Mouse (Mus musculus) forebrain, embryonic 11.5 days (tissue): Measurements from ENCODE around the gene Ugt1a10. TPM values are rescaled to one million over a fixed set of nuclear protein-coding genes. Genes with fewer than 3 reads are reported as not detected.

ENCODE experiments used
- microRNA-seq: library from miRNA; unstranded; fragments of <30 nt; microRNA quantifications from one replicate; pipeline ENCODE4, GENCODE M21; 2016; ENCODE audit not compliant: insufficient number of aligned reads
- polyA plus RNA-seq: library from polyadenylated mRNA; unstranded; fragments of >200 nt; fragmentation: Nextera tagmentation; extraction: Ambion mirVana; gene quantifications from 2 replicates; pipeline ENCODE4 v1.2.1, GENCODE M21; 2014

Gene Ugt1a10
- polyA plus RNA-seq, 1 experiment from 2014 or later, result not detected

Small RNA genes lying within 50 kb of the gene (microRNA-seq; reads per million reads assigned to microRNA genes)
- not detected for gene Gm25198

Other genes starting within 250 kb of the Ugt1a10 start
- gene Dgkd, start 202.1 kb upstream of the Ugt1a10 start, polyA plus RNA-seq, result 45.7 and 46.3 TPM in 2 replicates
- 34.3 and 37.9 TPM in 2 replicates for gene Usp40, start 46.8 kb upstream of the Ugt1a10 start, polyA plus RNA-seq
- gene Ugt1a9, start 15.4 kb downstream of the Ugt1a10 start, polyA plus RNA-seq, result not detected in 2 replicates
- gene Ugt1a8, start 32.4 kb downstream of the Ugt1a10 start, polyA plus RNA-seq, result not detected in 2 replicates
- 0.44 and 0.72 TPM in 2 replicates for gene Ugt1a7c, start 39.7 kb downstream of the Ugt1a10 start, polyA plus RNA-seq
- not detected in 2 replicates for gene Ugt1a6b, start 47.9 kb downstream of the Ugt1a10 start, polyA plus RNA-seq
- gene Ugt1a6a, start 79.4 kb downstream of the Ugt1a10 start, polyA plus RNA-seq, result 0.35 and 0.37 TPM in 2 replicates
- gene Ugt1a5, start 110.6 kb downstream of the Ugt1a10 start, polyA plus RNA-seq, result not detected in 2 replicates
- 0.20 TPM in 1 of 2 replicates, not detected in the other for gene Ugt1a2, start 145.2 kb downstream of the Ugt1a10 start, polyA plus RNA-seq
- 11.5 and 12.5 TPM in 2 replicates for gene Dnajb3, start 150.4 kb downstream of the Ugt1a10 start, polyA plus RNA-seq
- not detected in 2 replicates for gene Ugt1a1, start 156.6 kb downstream of the Ugt1a10 start, polyA plus RNA-seq
- gene Mroh2a, start 171.6 kb downstream of the Ugt1a10 start, polyA plus RNA-seq, result 2.5 and 3.0 TPM in 2 replicates
- 221 and 223 TPM in 2 replicates for gene Hjurp, start 222.2 kb downstream of the Ugt1a10 start, polyA plus RNA-seq
- gene Trpm8, start 222.3 kb downstream of the Ugt1a10 start, polyA plus RNA-seq, result not detected in 2 replicates